Mouse (Mus musculus): ENCODE results near the gene Pes1. TPM values are rescaled to one million over a fixed set of nuclear protein-coding genes. Genes with fewer than 3 reads are reported as not detected.

Pes1 gene
- polyA plus RNA-seq, 1 experiment from 2014 or later, result 55.2 TPM

GRCm38 (mm10) chr11:3993132-3993531, 29.4 kb downstream of the Pes1 start:
- peaks cover 12% of the 10 kb centered on the region for H3K27me3 ChIP-seq (replicated peaks; ENCODE audit: control insufficient read depth, insufficient read depth, low read length)
- no peak overlapping the region for H3K27ac ChIP-seq (ENCODE audit: low read depth, low read length)
- no peak overlapping the region for H3K4me2 ChIP-seq (ENCODE audit: low read length)
- no peak for DNase-seq (ENCODE audit: low spot score)
- ATAC-seq, result no peak
- WGBS, result 79% methylated on average over 6 of the region's 6 CpGs
- no peak overlapping the region for H3K4me3 ChIP-seq (ENCODE audit: low read depth, low read length)
- no peak overlapping the region for H3K9ac ChIP-seq (ENCODE audit: low read length)
- no peaks in the 10 kb centered on the region for H3K36me3 ChIP-seq (ENCODE audit: control insufficient read depth, insufficient read depth, low read length)
- no peaks in the 10 kb centered on the region for H3K4me1 ChIP-seq (ENCODE audit: control insufficient read depth, insufficient read depth, low read length)
- H3K9me3 ChIP-seq (replicated peaks; ENCODE audit: control insufficient read depth, low read length), result no peaks in the 10 kb centered on the region

DNA sequence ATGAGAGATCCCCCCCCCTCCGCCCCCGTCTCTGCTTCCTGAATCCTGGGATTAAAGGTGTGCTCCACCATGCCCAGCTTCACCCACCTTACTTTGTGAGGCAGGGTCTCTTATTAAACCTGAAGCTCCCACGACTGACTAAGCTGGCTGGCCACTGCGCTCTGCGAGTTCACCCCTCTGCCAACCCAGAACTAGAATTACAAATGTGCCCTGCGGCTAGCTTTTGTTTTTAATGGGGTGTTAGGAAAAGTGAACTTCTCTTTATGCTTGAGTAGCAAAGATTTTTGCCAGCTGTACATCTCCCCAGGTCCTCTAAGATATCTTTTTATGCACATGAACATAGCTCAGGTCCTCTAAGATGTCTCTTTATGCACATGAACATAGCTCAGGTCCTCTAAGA, 30.1 kb downstream of the Pes1 start:
- no peak overlapping the region for H3K4me2 ChIP-seq (ENCODE audit: low read length)
- no peak overlapping the region for H3K27ac ChIP-seq (ENCODE audit: low read depth, low read length)
- peaks cover 20% of the 10 kb centered on the region for H3K27me3 ChIP-seq (replicated peaks; ENCODE audit: control insufficient read depth, insufficient read depth, low read length)
- no peaks in the 10 kb centered on the region for H3K36me3 ChIP-seq (ENCODE audit: control insufficient read depth, insufficient read depth, low read length)
- no peak overlapping the region for H3K9ac ChIP-seq (ENCODE audit: low read length)
- H3K4me3 ChIP-seq (ENCODE audit: low read depth, low read length), result no peak overlapping the region
- DNase-seq (ENCODE audit: low spot score) (no peak), ATAC-seq (no peak)
- H3K9me3 ChIP-seq (replicated peaks; ENCODE audit: control insufficient read depth, low read length), result no peaks in the 10 kb centered on the region
- H3K4me1 ChIP-seq (ENCODE audit: control insufficient read depth, insufficient read depth, low read length), result no peaks in the 10 kb centered on the region
- 86% methylated on average over 6 of the region's 6 CpGs for whole genome bisulfite sequencing

- DNase-seq (ENCODE audit: low spot score), result no peak
- Histone ChIP-seq H3K9me3 (replicated peaks; ENCODE audit: control insufficient read depth, low read length) (no peaks in the 10 kb centered on the region), H3K4me1 (ENCODE audit: control insufficient read depth, insufficient read depth, low read length) (no peaks in the 10 kb centered on the region), H3K36me3 (ENCODE audit: control insufficient read depth, insufficient read depth, low read length) (no peaks in the 10 kb centered on the region), H3K27ac (ENCODE audit: low read depth, low read length) (no peak overlapping the region), H3K4me2 (ENCODE audit: low read length) (no peak overlapping the region), H3K27me3 (replicated peaks; ENCODE audit: control insufficient read depth, insufficient read depth, low read length) (peaks cover 31% of the 10 kb centered on the region), H3K9ac (ENCODE audit: low read length) (no peak overlapping the region), H3K4me3 (ENCODE audit: low read depth, low read length) (no peak overlapping the region)
- 85% methylated on average over 5 of the region's 5 CpGs for WGBS
- ATAC-seq, result no peak
Measured at GRCm38 (mm10) chr11:3995511-3995910, 31.7 kb downstream of the Pes1 start.

DNA sequence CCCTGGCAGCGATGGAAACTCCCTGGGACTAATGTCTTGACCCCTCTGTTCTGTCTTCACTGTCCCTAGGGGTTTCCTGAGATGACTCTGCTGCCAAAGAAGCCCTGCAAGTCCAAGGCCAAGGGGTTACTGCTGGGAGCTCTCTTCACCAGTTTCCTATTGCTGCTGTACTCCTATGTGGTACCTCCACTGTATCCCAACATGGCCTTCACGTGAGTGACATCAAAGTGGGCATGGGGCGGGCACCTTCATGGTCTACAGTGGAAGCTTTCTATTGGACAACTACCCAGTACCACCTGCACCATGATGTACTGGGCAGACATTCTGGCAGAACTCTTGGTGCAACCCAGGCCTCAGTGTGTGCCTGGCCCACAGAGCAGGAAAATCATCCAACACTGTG, 33.1 kb downstream of the Pes1 start:
- no peak overlapping the region for H3K4me3 ChIP-seq (ENCODE audit: low read depth, low read length)
- H3K36me3 ChIP-seq (ENCODE audit: control insufficient read depth, insufficient read depth, low read length), result no peaks in the 10 kb centered on the region
- WGBS, result 85% methylated on average over 3 of the region's 3 CpGs
- H3K27me3 ChIP-seq (replicated peaks; ENCODE audit: control insufficient read depth, insufficient read depth, low read length), result peaks cover 31% of the 10 kb centered on the region
- ATAC-seq (no peak), DNase-seq (ENCODE audit: low spot score) (no peak)
- H3K4me2 ChIP-seq (ENCODE audit: low read length), result no peak overlapping the region
- no peak overlapping the region for H3K9ac ChIP-seq (ENCODE audit: low read length)
- no peaks in the 10 kb centered on the region for H3K9me3 ChIP-seq (replicated peaks; ENCODE audit: control insufficient read depth, low read length)
- H3K4me1 ChIP-seq (ENCODE audit: control insufficient read depth, insufficient read depth, low read length), result no peaks in the 10 kb centered on the region
- no peak overlapping the region for H3K27ac ChIP-seq (ENCODE audit: low read depth, low read length)

DNA sequence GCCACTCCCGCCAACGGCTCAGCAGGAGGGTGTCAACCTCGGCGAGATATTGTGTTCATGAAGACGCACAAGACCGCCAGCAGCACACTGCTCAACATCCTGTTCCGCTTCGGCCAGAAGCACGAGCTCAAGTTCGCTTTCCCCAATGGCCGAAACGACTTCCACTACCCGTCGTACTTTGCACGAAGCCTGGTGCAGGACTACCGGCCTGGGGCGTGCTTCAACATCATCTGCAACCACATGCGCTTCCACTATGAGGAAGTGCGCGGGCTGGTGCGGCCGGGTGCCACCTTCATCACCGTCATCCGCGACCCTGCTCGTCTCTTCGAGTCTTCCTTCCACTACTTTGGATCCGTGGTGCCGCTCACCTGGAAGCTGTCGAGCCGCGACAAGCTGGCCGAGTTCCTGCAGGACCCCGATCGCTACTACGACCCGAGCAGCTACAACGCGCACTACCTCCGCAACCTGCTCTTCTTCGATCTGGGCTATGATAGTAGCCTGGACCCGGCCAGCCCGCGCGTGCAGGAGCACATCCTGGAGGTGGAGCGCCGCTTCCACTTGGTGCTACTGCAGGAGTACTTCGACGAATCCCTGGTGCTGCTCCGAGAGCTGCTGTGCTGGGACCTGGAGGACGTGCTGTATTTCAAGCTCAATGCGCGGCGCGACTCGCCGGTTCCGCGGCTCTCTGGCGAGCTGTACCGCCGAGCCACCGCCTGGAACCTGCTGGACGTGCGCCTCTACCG, 34.4 kb downstream of the Pes1 start:
- 6% methylated on average over 66 of the region's 66 CpGs for WGBS
- Histone ChIP-seq H3K4me2 (ENCODE audit: low read length) (peak overlapping the region; percentile 44), H3K27ac (ENCODE audit: low read depth, low read length) (no peak overlapping the region), H3K36me3 (ENCODE audit: control insufficient read depth, insufficient read depth, low read length) (no peaks in the 10 kb centered on the region), H3K4me1 (ENCODE audit: control insufficient read depth, insufficient read depth, low read length) (no peaks in the 10 kb centered on the region), H3K27me3 (replicated peaks; ENCODE audit: control insufficient read depth, insufficient read depth, low read length) (peaks cover 31% of the 10 kb centered on the region), H3K9ac (ENCODE audit: low read length) (no peak overlapping the region), H3K9me3 (replicated peaks; ENCODE audit: control insufficient read depth, low read length) (no peaks in the 10 kb centered on the region), H3K4me3 (ENCODE audit: low read depth, low read length) (peak overlapping the region; percentile 16)
- ATAC-seq (no peak), DNase-seq (ENCODE audit: low spot score) (peak; percentile 25)

- H3K27ac ChIP-seq (ENCODE audit: low read depth, low read length), result no peak overlapping the region
- H3K4me3 ChIP-seq (ENCODE audit: low read depth, low read length), result no peak overlapping the region
- H3K27me3 ChIP-seq (replicated peaks; ENCODE audit: control insufficient read depth, insufficient read depth, low read length), result peaks cover 31% of the 10 kb centered on the region
- H3K4me1 ChIP-seq (ENCODE audit: control insufficient read depth, insufficient read depth, low read length), result no peaks in the 10 kb centered on the region
- H3K9ac ChIP-seq (ENCODE audit: low read length), result no peak overlapping the region
- 74% methylated on average over 5 of the region's 5 CpGs for WGBS
- ATAC-seq (no peak), DNase-seq (ENCODE audit: low spot score) (no peak)
- H3K9me3 ChIP-seq (replicated peaks; ENCODE audit: control insufficient read depth, low read length), result no peaks in the 10 kb centered on the region
- no peaks in the 10 kb centered on the region for H3K36me3 ChIP-seq (ENCODE audit: control insufficient read depth, insufficient read depth, low read length)
- H3K4me2 ChIP-seq (ENCODE audit: low read length), result no peak overlapping the region
Measured at GRCm38 (mm10) chr11:3999547-3999946, 35.8 kb downstream of the Pes1 start.

DNA sequence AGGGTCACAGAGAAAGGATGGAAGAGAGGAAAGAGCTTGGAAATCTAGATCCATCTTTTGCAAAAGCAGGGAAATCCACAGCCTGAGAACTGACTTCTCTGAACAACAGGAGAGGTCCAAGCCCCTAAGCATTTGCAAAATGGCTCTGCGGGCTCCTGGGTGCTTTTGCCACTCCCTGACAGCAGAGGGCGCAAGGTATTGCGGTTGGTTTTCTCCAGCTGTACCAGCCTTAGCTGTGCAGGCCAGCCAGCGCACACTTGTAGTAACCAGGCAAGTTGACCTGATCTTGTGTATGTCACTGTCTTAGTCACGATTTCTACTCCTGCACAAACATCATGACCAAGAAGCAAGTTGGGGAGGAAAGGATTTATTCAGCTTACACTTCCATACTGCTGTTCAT, 37.8 kb downstream of the Pes1 start:
- peak; percentile 73 for DNase-seq (ENCODE audit: low spot score)
- no peak for ATAC-seq
- Histone ChIP-seq H3K27ac (ENCODE audit: low read depth, low read length) (no peak overlapping the region), H3K27me3 (replicated peaks; ENCODE audit: control insufficient read depth, insufficient read depth, low read length) (peaks cover 31% of the 10 kb centered on the region), H3K36me3 (ENCODE audit: control insufficient read depth, insufficient read depth, low read length) (no peaks in the 10 kb centered on the region), H3K9me3 (replicated peaks; ENCODE audit: control insufficient read depth, low read length) (no peaks in the 10 kb centered on the region), H3K9ac (ENCODE audit: low read length) (no peak overlapping the region), H3K4me1 (ENCODE audit: control insufficient read depth, insufficient read depth, low read length) (no peaks in the 10 kb centered on the region), H3K4me2 (ENCODE audit: low read length) (no peak overlapping the region), H3K4me3 (ENCODE audit: low read depth, low read length) (no peak overlapping the region)
- WGBS, result 9% methylated on average over 5 of the region's 5 CpGs

GRCm38 (mm10) chr11:4005220-4005805, 41.5 kb downstream of the Pes1 start:
- Histone ChIP-seq H3K9ac (ENCODE audit: low read length) (no peak overlapping the region), H3K27me3 (replicated peaks; ENCODE audit: control insufficient read depth, insufficient read depth, low read length) (0 out of 2 replicates have a peak, but pooled peaks cover under 1% of the 10 kb centered on the region), H3K27ac (ENCODE audit: low read depth, low read length) (no peak overlapping the region), H3K36me3 (ENCODE audit: control insufficient read depth, insufficient read depth, low read length) (no peaks in the 10 kb centered on the region), H3K4me3 (ENCODE audit: low read depth, low read length) (no peak overlapping the region), H3K9me3 (replicated peaks; ENCODE audit: control insufficient read depth, low read length) (no peaks in the 10 kb centered on the region), H3K4me2 (ENCODE audit: low read length) (no peak overlapping the region), H3K4me1 (ENCODE audit: control insufficient read depth, insufficient read depth, low read length) (no peaks in the 10 kb centered on the region)
- 71% methylated on average over 5 of the region's 5 CpGs for WGBS
- ATAC-seq (no peak), DNase-seq (ENCODE audit: low spot score) (no peak)

DNA sequence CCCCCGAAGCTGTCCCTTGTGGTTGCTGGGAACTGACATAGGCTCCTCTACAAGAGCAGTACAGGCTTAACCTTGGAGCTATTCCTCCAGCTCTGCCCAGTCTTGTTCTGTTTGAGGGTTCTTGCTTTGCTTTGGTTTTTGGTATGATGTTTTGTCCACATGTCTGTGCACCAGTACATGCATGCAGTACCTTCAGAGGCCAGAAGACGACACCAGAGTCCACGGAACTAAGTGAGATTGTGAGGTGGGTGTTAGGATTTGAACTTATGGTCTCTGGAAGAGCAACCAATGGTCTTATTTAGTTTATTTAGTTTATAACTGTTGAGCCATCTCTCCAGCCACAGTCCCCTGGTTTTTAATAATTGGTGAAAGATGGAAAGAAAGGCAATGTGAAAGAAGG, 42.7 kb downstream of the Pes1 start:
- Histone ChIP-seq H3K9ac (ENCODE audit: low read length) (no peak overlapping the region), H3K27ac (ENCODE audit: low read depth, low read length) (no peak overlapping the region), H3K4me2 (ENCODE audit: low read length) (no peak overlapping the region), H3K4me1 (ENCODE audit: control insufficient read depth, insufficient read depth, low read length) (no peaks in the 10 kb centered on the region), H3K4me3 (ENCODE audit: low read depth, low read length) (no peak overlapping the region), H3K36me3 (ENCODE audit: control insufficient read depth, insufficient read depth, low read length) (no peaks in the 10 kb centered on the region), H3K9me3 (replicated peaks; ENCODE audit: control insufficient read depth, low read length) (no peaks in the 10 kb centered on the region), H3K27me3 (replicated peaks; ENCODE audit: control insufficient read depth, insufficient read depth, low read length) (no peaks in the 10 kb centered on the region)
- DNase-seq (ENCODE audit: low spot score) (no peak), ATAC-seq (no peak)
- 84% methylated on average over 3 of the region's 3 CpGs for WGBS
